Mouse (Mus musculus) cortical plate, adult 2 months (tissue): ENCODE data around the gene Mks1. TPM values are rescaled to one million over a fixed set of nuclear protein-coding genes. Genes with fewer than 3 reads are reported as not detected.

ENCODE experiments used
- H3K27ac ChIP-seq: fragments of 200-500 bp; 2 replicates; pipeline ENCODE4 v1.5.1; 2012; ENCODE audit warnings: low read length, control low read depth, inconsistent platforms; ENCODE audit not compliant: insufficient read depth
- H3K4me1 ChIP-seq: fragments of 200-500 bp; 2 replicates; pipeline ENCODE4 v1.6.1; 2011; ENCODE audit warnings: low read length; ENCODE audit not compliant: control insufficient read depth, insufficient read depth
- H3K4me3 ChIP-seq: fragments of 200-500 bp; 2 replicates; pipeline ENCODE4 v1.5.1; 2011; ENCODE audit warnings: mild to moderate bottlenecking, low read length, control low read depth; ENCODE audit not compliant: insufficient read depth
- CTCF ChIP-seq: fragments of 200-500 bp; IDR thresholded peaks from 2 replicates; pipeline ENCODE4 v1.5.1; 2011; ENCODE audit warnings: mild to moderate bottlenecking, control low read depth, low read length; ENCODE audit not compliant: insufficient read depth; ENCODE audit errors: extremely low read depth
- POLR2A ChIP-seq: fragments of 200-500 bp; IDR thresholded peaks from 2 replicates; pipeline ENCODE4 v1.6.1; 2011; ENCODE audit warnings: mild to moderate bottlenecking, low read length, control low read depth; ENCODE audit not compliant: insufficient read depth; ENCODE audit errors: extremely low read depth
- polyA plus RNA-seq: library from polyadenylated mRNA; depleted of rRNA; stranded (reverse); fragments of >200 nt; gene quantifications from 2 replicates; pipeline ENCODE4 v1.2.3, GENCODE M21; 2012; rRNA removed

Gene Mks1
- polyA plus RNA-seq: 9.8 and 11.8 TPM in 2 replicates

- H3K27ac ChIP-seq: no peak within 1 kb of the TSS
- peak within 1 kb of the TSS; percentile 26 for H3K4me3 ChIP-seq
- H3K4me1 ChIP-seq: peaks cover 1% of the 10 kb centered on the region; the same call in 1 of the 2 replicates
- TF ChIP-seq POLR2A (peak; percentile 85), CTCF (no peak)
Observed at GRCm38 (mm10) chr11:87852690-87853596, at the start of gene Mks1. Gene Mks1 (plus strand): TSS chr11:87853215.

DNA sequence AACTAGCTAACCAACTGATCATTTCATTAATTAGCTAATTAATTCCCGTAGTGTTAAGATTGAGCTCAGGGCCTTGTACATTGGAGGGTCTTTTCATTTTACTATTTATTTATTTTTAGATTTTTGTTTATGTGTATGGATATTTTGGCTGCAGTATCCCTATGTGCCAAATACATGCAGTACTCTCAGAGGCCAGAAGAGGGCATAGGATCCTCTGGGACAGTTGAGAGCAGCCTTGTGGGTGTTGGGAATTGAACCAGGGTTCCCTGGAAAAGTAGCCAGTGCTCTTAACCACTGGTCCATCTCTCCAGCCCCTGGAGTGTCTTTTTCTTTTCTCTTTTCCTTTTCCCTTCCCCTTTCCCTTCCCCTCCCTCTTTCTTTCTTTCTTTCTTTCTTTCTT is 47.6 kb upstream of the Mks1 start:
- Histone ChIP-seq H3K4me1 (no peaks in the 10 kb centered on the region), H3K4me3 (no peak overlapping the region)
- TF ChIP-seq CTCF: peak; percentile 23; the same call in 1 of the 2 replicates
- no peak for TF ChIP-seq POLR2A

DNA sequence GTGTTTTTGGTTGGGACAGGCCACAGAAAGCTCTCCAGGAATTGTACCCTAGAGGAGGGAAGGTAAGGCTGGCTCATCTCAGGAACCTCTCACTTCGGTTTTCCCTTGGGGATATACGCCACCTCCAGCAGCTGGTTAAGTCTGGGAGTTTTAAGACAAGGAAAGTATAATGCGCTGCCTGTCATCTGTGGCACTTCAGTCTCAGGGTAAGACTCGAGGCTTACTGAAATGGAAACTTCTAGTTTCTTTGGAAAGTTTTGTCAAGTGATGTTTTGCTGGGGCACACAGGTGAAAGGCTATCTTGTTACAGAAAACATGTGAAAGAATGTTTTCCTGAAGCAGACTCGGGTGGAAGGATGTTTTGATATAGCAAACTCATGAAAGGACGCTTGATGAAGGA is 45.6 kb upstream of the Mks1 start:
- TF ChIP-seq CTCF: no peak
- no peak for TF ChIP-seq POLR2A
- Histone ChIP-seq H3K4me3 (no peak overlapping the region), H3K4me1 (no peaks in the 10 kb centered on the region), H3K27ac (no peak overlapping the region)

More for the DNA sequence above, 47.6 kb upstream of the Mks1 start:
- H3K27ac ChIP-seq: no peak overlapping the region

DNA sequence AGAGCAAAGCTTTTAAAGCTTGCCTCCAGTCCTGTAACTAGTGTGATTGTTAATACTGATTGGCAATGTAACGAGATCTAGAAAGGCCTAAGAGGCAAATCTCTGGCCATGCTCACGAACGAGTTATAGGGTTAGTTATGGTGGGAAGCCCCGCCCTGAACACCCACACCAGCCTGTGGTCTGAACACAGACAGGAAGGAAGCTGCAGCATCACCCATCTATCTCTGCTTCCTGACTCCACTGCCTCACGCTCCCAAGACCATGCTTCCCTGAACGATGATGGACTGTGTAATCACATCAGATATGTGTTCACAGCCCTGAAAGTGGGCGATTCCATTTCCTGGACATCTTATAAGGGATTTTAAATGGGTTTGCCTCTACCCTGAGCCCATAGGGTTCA is 44.8 kb upstream of the Mks1 start:
- TF ChIP-seq POLR2A (no peak), CTCF (no peak)
- H3K4me1 ChIP-seq: no peaks in the 10 kb centered on the region
- H3K27ac ChIP-seq: no peak overlapping the region
- H3K4me3 ChIP-seq: no peak overlapping the region

- Histone ChIP-seq H3K27ac (no peak overlapping the region), H3K4me3 (no peak overlapping the region), H3K4me1 (no peaks in the 10 kb centered on the region)
- no peak for TF ChIP-seq POLR2A
Observed at GRCm38 (mm10) chr11:87811396-87811795, 41.6 kb upstream of the Mks1 start.

GRCm38 (mm10) chr11:87814831-87815230 is 38.2 kb upstream of the Mks1 start:
- Histone ChIP-seq H3K4me3 (no peak overlapping the region), H3K4me1 (no peaks in the 10 kb centered on the region), H3K27ac (no peak overlapping the region)
- TF ChIP-seq POLR2A (no peak), CTCF (no peak)

DNA sequence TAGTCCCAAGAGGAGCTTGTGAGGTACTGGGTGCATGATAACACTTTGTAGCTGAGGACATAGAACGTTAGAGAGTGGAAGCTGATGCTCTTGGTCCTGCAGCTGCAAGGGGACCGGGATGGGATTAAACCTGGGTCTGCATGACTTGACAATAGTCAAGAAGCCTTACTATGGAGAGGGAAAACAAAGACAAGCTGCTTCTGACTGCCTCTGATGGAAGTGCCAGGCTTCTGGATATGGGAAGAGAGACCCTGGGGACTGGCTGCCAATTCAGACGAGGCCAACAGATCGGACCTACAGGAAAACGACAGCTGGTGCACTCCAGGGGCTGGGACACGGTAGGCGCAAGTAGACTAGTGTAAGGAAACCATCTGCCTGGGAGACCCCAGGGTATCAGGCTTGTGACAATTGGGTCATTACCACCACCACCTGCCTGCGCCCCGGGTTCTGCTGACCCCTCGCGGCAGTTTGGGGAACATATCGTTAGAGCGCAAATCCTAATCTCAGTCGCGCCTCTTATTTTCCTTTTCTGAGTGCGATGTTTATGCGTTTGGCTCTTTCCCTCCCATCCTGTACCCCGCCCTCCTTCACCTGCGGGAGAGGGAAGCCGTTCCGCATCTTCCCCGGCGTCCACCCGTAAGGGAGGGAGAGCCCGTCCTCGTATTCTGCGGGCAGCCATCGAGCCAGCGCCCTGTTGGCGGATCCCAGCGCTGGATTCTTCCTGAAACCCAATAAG is 36.1 kb upstream of the Mks1 start:
- H3K4me1 ChIP-seq: no peaks in the 10 kb centered on the region
- H3K4me3 ChIP-seq: peak overlapping the region; percentile 41
- no peak for TF ChIP-seq POLR2A
- TF ChIP-seq CTCF: peak; percentile 64
- H3K27ac ChIP-seq: no peak overlapping the region

DNA sequence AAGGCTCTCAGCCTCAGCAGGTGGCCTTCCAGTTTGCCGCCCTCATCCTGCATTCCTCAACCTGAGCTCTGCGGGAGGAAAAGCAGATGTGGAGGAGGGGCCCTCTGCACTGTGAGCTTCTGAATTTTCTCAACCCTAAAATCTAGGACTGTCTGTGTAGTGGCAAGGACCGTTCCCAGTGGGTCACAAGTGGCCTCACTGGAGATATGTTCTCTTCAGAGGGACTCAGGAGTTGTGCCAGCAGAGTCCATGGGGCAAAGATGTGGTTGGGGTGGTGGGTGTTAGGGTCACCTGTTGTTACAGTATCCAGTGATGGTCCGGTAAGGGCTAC is 35.6 kb upstream of the Mks1 start:
- H3K27ac ChIP-seq: no peak overlapping the region
- no peak for TF ChIP-seq CTCF
- H3K4me3 ChIP-seq: peak overlapping the region; percentile 41
- H3K4me1 ChIP-seq: no peaks in the 10 kb centered on the region

DNA sequence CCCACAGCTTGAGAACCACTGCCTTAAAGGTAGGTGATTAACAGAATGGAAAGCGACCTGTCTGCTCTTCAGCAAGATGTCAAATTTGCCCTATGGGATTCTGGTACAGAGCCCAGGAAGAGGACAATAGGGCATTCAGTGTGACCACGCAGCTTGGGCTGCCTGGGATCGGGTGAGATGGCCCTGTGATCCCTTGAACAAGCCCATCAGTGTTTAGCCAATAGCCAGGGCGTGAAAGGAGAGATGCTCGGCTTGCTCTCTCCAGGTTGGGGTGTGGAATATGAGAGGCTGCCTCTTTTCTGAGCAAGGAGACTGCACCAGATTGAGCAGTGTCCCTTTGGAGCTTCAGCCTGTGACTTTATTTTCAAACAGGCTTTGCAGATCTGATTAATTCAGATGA is 31.5 kb upstream of the Mks1 start:
- TF ChIP-seq POLR2A (0 out of 2 replicates have a peak, but pooled peaks have one; percentile 18), CTCF (no peak)
- no peaks in the 10 kb centered on the region for H3K4me1 ChIP-seq
- 0 out of 2 replicates have a peak overlapping the region, but pooled peaks have one; percentile 78 for H3K27ac ChIP-seq
- H3K4me3 ChIP-seq: no peak overlapping the region
